Mouse (Mus musculus) neural tube, embryonic 12.5 days (tissue): Measurements from ENCODE around the gene Eya3. TPM values are rescaled to one million over a fixed set of nuclear protein-coding genes. Genes with fewer than 3 reads are reported as not detected.
"Not testable (repeated sequence)": the region's sequence is repeated elsewhere in the genome, so short reads cannot be mapped to it uniquely, and the experiment has no call there.

Experiments
- ATAC-seq: fragments of 200-750 bp; cut with Nextera tagmentation; 2 replicates; pipeline ENCODE4 v1.8.0; 2017; ENCODE audit warnings: low read depth, mild to moderate bottlenecking, moderate TSS enrichment, moderate library complexity; ENCODE audit not compliant: low FRiP score
- H3K27ac ChIP-seq: fragments of 300-500 bp; sonication (generic); 2 replicates; pipeline ENCODE4 v1.5.1; 2016
- H3K27me3 ChIP-seq: fragments of 300-500 bp; sonication (generic); replicated peaks from 2 replicates; pipeline ENCODE4 v1.6.1; 2016; ENCODE audit warnings: mild to moderate bottlenecking
- H3K36me3 ChIP-seq: fragments of 300-500 bp; sonication (generic); 2 replicates; pipeline ENCODE4 v1.6.1; 2016; ENCODE audit warnings: mild to moderate bottlenecking
- H3K4me1 ChIP-seq: fragments of 300-500 bp; sonication (generic); 2 replicates; pipeline ENCODE4 v1.6.1; 2016
- H3K4me2 ChIP-seq: fragments of 300-500 bp; sonication (generic); replicated peaks from 2 replicates; pipeline ENCODE4 v1.6.1; 2016; ENCODE audit warnings: mild to moderate bottlenecking
- H3K4me3 ChIP-seq: fragments of 300-500 bp; sonication (generic); 2 replicates; pipeline ENCODE4 v1.5.1; 2016
- H3K9ac ChIP-seq: fragments of 300-500 bp; sonication (generic); 2 replicates; pipeline ENCODE4 v1.6.1; 2016; ENCODE audit warnings: mild to moderate bottlenecking
- H3K9me3 ChIP-seq: fragments of 300-500 bp; sonication (generic); 2 replicates; pipeline ENCODE4 v1.6.1; 2016; ENCODE audit warnings: mild to moderate bottlenecking
- WGBS: fragments of 180-500 bp; shearing (Covaris S2); methylation state at CpG from one replicate; pipeline ENCODE4 v1.1.7; 2016; 5-methylcytosine and 5-hydroxymethylcytosine counted together
- polyA plus RNA-seq: library from polyadenylated mRNA; unstranded; fragments of >200 nt; fragmentation: Nextera tagmentation; extraction: Ambion mirVana; gene quantifications from 2 replicates; pipeline ENCODE4 v1.2.1, GENCODE M21; 2016

Eya3 gene
- polyA plus RNA-seq, 1 experiment from 2014 or later = 26.1 TPM

- ATAC-seq = no peak
- H3K4me1 ChIP-seq = peaks cover 5% of the 10 kb centered on the region; the same call in 1 of the 2 replicates
- H3K27ac ChIP-seq = no peak overlapping the region
- no peaks in the 10 kb centered on the region for H3K27me3 ChIP-seq
- H3K9me3 ChIP-seq = no peaks in the 10 kb centered on the region
- peak overlapping the region; percentile 83 for H3K4me2 ChIP-seq
- peak overlapping the region; percentile 54 for H3K4me3 ChIP-seq
- H3K36me3 ChIP-seq = peaks cover 13% of the 10 kb centered on the region
- 50% methylated on average over 12 of the region's 12 CpGs for WGBS
- H3K9ac ChIP-seq = peak overlapping the region; percentile 68; the same call in 1 of the 2 replicates
These were observed 92.8 kb downstream of the Eya3 start for GRCm38 (mm10) chr4:132731616-132732015.

DNA sequence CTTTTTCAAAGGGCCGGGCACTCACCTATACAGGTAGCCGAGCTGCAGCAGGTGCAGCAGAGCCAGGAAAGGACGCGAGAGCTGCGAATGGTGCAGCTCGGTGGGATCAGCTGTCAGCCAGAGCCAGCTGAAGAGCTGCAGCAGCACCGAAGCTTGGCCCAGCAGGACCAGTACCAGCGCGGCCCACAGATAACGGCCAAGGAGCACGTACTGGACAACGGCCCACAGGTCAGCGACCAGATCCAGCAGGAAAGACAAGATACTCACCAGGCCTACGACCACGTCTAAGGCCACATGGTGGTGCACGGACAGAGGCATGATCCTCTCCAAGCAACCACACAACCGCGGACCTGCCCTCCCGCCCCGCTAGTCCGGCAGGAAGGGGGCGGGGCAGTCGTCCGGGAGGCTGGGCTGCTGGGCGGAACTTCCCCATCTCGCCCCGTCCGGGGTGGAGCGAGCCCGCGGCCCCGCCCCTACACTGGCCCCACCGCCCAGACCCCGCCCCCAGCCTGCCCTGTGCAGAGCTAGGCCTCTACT is 93.4 kb downstream of the Eya3 start, which contains the start of gene Xkr8:
Xkr8 (minus strand) TSS at position 399 of the 537 bp plus-strand sequence.
- Histone ChIP-seq H3K36me3 (peaks cover 9% of the 10 kb centered on the region), H3K9me3 (no peaks in the 10 kb centered on the region), H3K9ac (peak within 1 kb of the TSS; percentile 68), H3K27ac (no peak within 1 kb of the TSS), H3K27me3 (no peaks in the 10 kb centered on the region), H3K4me3 (peak within 1 kb of the TSS; percentile 54), H3K4me1 (peaks cover 5% of the 10 kb centered on the region; the same call in 1 of the 2 replicates), H3K4me2 (peak within 1 kb of the TSS; percentile 83)
- WGBS = 3% methylated on average over 34 of the region's 34 CpGs
- peak; percentile 89 for ATAC-seq

- 93% methylated on average over 25 of the region's 25 CpGs for WGBS
- H3K9me3 ChIP-seq = no peaks in the 10 kb centered on the region
- H3K27ac ChIP-seq = no peak overlapping the region
- no peak overlapping the region for H3K4me3 ChIP-seq
- no peak overlapping the region for H3K4me2 ChIP-seq
- no peak for ATAC-seq
- H3K27me3 ChIP-seq = no peaks in the 10 kb centered on the region
- H3K4me1 ChIP-seq = peaks cover 5% of the 10 kb centered on the region; the same call in 1 of the 2 replicates
- no peak overlapping the region for H3K9ac ChIP-seq
- H3K36me3 ChIP-seq = no peaks in the 10 kb centered on the region
These were observed 94.4 kb downstream of the Eya3 start for GRCm38 (mm10) chr4:132733071-132733770.

DNA sequence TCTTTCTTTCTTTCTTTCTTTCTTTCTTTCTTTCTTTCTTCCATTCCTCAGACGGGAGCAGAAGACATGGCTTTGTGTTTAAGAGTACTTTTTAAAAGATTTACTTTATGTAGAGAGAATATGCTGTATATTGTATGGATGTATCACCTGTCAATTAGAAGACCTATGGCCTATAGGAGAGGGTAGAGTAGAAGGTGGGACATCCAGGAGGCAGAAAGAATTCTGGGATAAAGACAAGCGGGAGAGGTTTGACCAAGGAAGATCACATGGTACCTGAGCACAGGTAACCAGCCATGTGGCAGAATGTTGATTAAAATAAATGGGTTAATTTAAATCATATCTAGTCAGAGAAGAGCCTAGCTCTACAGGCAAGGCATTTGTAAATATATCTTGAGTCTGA is 96.0 kb downstream of the Eya3 start:
- no peak for ATAC-seq
- no peak overlapping the region for H3K4me3 ChIP-seq
- no peaks in the 10 kb centered on the region for H3K36me3 ChIP-seq
- H3K27ac ChIP-seq = no peak overlapping the region
- 95% methylated on average over 2 of the region's 2 CpGs for WGBS
- no peaks in the 10 kb centered on the region for H3K9me3 ChIP-seq
- H3K4me2 ChIP-seq = no peak overlapping the region
- no peaks in the 10 kb centered on the region for H3K27me3 ChIP-seq
- H3K4me1 ChIP-seq = peaks cover 5% of the 10 kb centered on the region; the same call in 1 of the 2 replicates
- H3K9ac ChIP-seq = no peak overlapping the region

GRCm38 (mm10) chr4:132735389-132735788 is 96.6 kb downstream of the Eya3 start:
- no peaks in the 10 kb centered on the region for H3K27me3 ChIP-seq
- H3K4me2 ChIP-seq = no peak overlapping the region
- no peak overlapping the region for H3K4me3 ChIP-seq
- no peaks in the 10 kb centered on the region for H3K9me3 ChIP-seq
- H3K4me1 ChIP-seq = peaks cover 5% of the 10 kb centered on the region; the same call in 1 of the 2 replicates
- WGBS = 79% methylated on average over 2 of the region's 2 CpGs
- no peaks in the 10 kb centered on the region for H3K36me3 ChIP-seq
- ATAC-seq = no peak
- no peak overlapping the region for H3K9ac ChIP-seq
- no peak overlapping the region for H3K27ac ChIP-seq

DNA sequence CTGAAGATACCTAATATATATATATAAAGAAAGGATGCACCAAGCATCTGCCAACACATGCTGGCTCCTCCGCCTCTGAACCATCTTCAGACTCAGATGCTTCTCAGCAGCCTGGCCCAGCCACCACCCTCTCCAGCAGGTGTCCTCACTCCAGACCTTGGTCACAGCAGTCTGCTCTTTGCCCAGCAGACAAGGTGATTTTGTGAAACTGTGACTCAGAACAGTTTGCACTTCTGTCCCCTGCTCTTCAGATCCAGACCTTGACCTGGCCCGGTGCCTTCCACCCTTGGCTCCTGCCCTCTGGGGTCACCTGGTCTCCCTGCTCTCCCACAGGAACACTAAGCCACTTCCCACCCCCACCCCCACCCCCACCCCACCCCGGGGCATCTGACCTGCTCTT is 97.1 kb downstream of the Eya3 start:
- Histone ChIP-seq H3K36me3 (no peaks in the 10 kb centered on the region), H3K27me3 (no peaks in the 10 kb centered on the region), H3K4me2 (no peak overlapping the region), H3K27ac (no peak overlapping the region), H3K9ac (no peak overlapping the region), H3K4me1 (peaks cover 5% of the 10 kb centered on the region; the same call in 1 of the 2 replicates), H3K9me3 (no peaks in the 10 kb centered on the region), H3K4me3 (no peak overlapping the region)
- WGBS = 73% methylated on average over 3 of the region's 3 CpGs
- no peak for ATAC-seq

GRCm38 (mm10) chr4:132737154-132737553 is 98.4 kb downstream of the Eya3 start:
- ATAC-seq, H3K36me3 ChIP-seq, H3K4me2 ChIP-seq, H3K4me3 ChIP-seq, H3K27me3 ChIP-seq, H3K9ac ChIP-seq, H3K4me1 ChIP-seq, H3K9me3 ChIP-seq, H3K27ac ChIP-seq: not testable (repeated sequence)
- 95% methylated on average over 9 of the region's 9 CpGs for WGBS

- H3K27ac ChIP-seq = no peak overlapping the region
- no peaks in the 10 kb centered on the region for H3K4me1 ChIP-seq
- no peak overlapping the region for H3K9ac ChIP-seq
- H3K9me3 ChIP-seq = no peaks in the 10 kb centered on the region
- WGBS = 90% methylated on average over 7 of the region's 7 CpGs
- no peaks in the 10 kb centered on the region for H3K27me3 ChIP-seq
- no peak overlapping the region for H3K4me3 ChIP-seq
- no peak for ATAC-seq
- H3K4me2 ChIP-seq = no peak overlapping the region
- no peaks in the 10 kb centered on the region for H3K36me3 ChIP-seq
These were observed 102.7 kb downstream of the Eya3 start for GRCm38 (mm10) chr4:132741491-132741890.

DNA sequence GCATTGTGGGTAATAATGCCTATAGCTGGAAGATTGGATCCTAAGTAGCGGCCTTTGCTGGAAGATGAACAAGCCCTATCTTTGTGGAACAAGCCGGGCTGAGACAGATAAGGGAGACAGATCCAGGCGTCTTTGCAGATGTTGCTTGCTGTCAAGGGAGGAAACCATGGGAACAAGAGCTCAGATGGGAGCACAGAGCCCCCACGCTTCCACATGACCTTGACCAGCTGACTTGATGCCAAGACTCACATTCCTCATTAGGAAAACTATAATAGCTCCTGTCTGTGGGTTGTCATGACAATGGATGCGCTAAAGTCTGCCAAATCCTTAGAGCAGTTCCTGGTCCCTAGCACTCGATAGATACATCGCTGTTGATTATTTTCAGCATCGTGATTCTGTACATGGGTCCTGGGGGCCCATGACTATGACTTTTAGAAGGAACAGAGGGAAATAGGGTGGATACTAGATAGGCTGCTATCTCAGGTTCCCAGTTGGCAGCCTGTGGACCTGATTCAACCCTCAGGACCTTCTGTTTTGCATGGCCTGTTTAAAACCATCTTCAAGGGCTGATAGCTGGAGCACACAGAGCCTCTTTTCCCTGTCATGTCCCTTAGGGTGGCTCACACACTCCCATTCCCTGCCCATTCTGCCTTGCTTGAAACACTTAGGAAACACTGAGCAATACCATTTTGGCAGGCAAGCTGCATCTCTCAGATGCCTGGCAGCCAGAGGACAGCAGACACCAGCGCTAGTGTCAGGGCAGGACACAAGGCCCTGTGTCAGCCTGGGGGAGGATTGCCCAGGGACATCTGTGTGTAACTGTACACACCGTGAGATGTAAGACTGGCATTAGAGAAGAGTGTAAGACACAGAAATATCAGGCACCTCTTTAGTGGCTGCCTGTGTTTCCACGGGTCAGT is 105.5 kb downstream of the Eya3 start:
- Histone ChIP-seq H3K9me3 (no peaks in the 10 kb centered on the region), H3K36me3 (no peaks in the 10 kb centered on the region), H3K27me3 (no peaks in the 10 kb centered on the region), H3K4me1 (no peaks in the 10 kb centered on the region), H3K27ac (no peak overlapping the region), H3K9ac (no peak overlapping the region), H3K4me2 (no peak overlapping the region), H3K4me3 (no peak overlapping the region)
- no peak for ATAC-seq
- 87% methylated on average over 11 of the region's 11 CpGs for WGBS

GRCm38 (mm10) chr4:132746911-132747517 is 108.2 kb downstream of the Eya3 start:
- Histone ChIP-seq H3K9me3 (no peaks in the 10 kb centered on the region), H3K4me1 (no peaks in the 10 kb centered on the region), H3K27me3 (no peaks in the 10 kb centered on the region), H3K4me3 (no peak overlapping the region), H3K27ac (no peak overlapping the region), H3K36me3 (no peaks in the 10 kb centered on the region), H3K9ac (no peak overlapping the region), H3K4me2 (no peak overlapping the region)
- no peak for ATAC-seq
- WGBS = 86% methylated on average over 9 of the region's 9 CpGs

DNA sequence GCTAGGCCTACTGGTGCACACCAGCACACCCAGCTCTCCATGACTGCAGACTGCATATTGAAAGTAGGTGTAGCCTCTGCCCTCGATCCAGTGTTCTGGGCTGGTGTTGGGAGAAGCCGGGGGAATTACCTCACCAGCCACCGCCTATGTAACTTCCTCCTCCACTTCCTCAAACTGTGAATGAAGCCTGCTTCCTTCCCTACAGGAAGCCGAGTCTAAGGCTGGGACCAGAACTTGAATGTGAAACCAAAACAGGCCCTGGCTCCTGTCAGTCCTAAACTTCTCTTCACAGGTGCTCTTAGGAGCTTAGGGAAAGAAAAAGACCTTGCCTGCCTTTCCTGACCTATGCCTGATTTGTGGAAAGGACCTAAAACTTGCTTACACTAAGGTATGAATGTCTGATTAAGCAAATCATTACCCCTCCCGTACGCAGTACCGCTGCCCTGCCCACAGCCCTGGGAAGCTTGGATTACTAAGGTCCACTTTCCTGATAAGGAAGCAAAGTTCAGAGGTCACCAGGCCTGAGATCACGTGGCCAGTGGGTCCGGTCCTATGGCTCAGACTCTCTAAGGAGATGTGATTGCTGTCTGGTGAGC is 109.0 kb downstream of the Eya3 start:
- 81% methylated on average over 9 of the region's 9 CpGs for WGBS
- Histone ChIP-seq H3K27ac (no peak overlapping the region), H3K4me3 (no peak overlapping the region), H3K36me3 (no peaks in the 10 kb centered on the region), H3K4me2 (no peak overlapping the region), H3K4me1 (no peaks in the 10 kb centered on the region), H3K27me3 (no peaks in the 10 kb centered on the region), H3K9ac (no peak overlapping the region), H3K9me3 (no peaks in the 10 kb centered on the region)
- no peak for ATAC-seq
